25 mouse cellular contexts compared by ENCODE assay signal in genomic region chr12:17475146-17475545, GRCm38 (mm10).
DNase-seq lines count a peak whose midpoint lies in the region; ATAC-seq and TF ChIP-seq lines count a peak whose summit lies in the region.
"Had no signal": no experiment of that assay in that cellular context is flagged by ENCODE, and none has a peak within 500 bp of the region (broad histone marks: within the 10 kb centered on the region; RNA-seq: fewer than 3 reads in every experiment).

No protein-coding gene starts in this region.

- no peaks in the 10 kb centered on the region for H3K27me3 ChIP-seq in kidney, adult 2 months (replicated peaks; ENCODE audit: control insufficient read depth, insufficient read depth, low read length)
- no peaks in the 10 kb centered on the region for H3K27me3 ChIP-seq in kidney, embryonic 14.5 days (ENCODE audit: control insufficient read depth, insufficient read depth, low read length)
- no peaks in the 10 kb centered on the region for H3K27me3 ChIP-seq in hindbrain, embryonic 13.5 days
- H3K27me3 ChIP-seq: forebrain, embryonic 13.5 days; heart, embryonic 13.5 days; hindbrain, embryonic 15.5 days had no signal

- no peak overlapping the region for H3K4me2 ChIP-seq in kidney, embryonic 14.5 days (replicated peaks; ENCODE audit: low read depth, low read length)
- H3K4me2 ChIP-seq in hindbrain, embryonic 13.5 days, result no peak overlapping the region
- H3K4me2 ChIP-seq: forebrain, embryonic 13.5 days; heart, embryonic 13.5 days; hindbrain, embryonic 15.5 days had no signal

- H3K4me1 ChIP-seq in kidney, adult 2 months (ENCODE audit: control insufficient read depth, insufficient read depth, low read length), result peaks cover 11% of the 10 kb centered on the region; the same call in 1 of the 2 replicates
- H3K4me1 ChIP-seq in kidney, embryonic 14.5 days (ENCODE audit: control insufficient read depth, insufficient read depth, low read length), result no peaks in the 10 kb centered on the region
- H3K4me1 ChIP-seq in hindbrain, embryonic 13.5 days (replicated peaks), result no peaks in the 10 kb centered on the region
- H3K4me1 ChIP-seq: forebrain, embryonic 10.5 days; forebrain, embryonic 13.5 days; heart, embryonic 10.5 days; heart, embryonic 13.5 days; hindbrain, embryonic 15.5 days had no signal

- no peaks in the 10 kb centered on the region for H3K36me3 ChIP-seq in kidney, adult 2 months (ENCODE audit: control insufficient read depth, insufficient read depth, low read length)
- no peaks in the 10 kb centered on the region for H3K36me3 ChIP-seq in kidney, embryonic 14.5 days (ENCODE audit: control insufficient read depth, insufficient read depth, low read length)
- H3K36me3 ChIP-seq in hindbrain, embryonic 13.5 days, result no peaks in the 10 kb centered on the region
- H3K36me3 ChIP-seq: forebrain, embryonic 10.5 days; heart, embryonic 10.5 days; heart, embryonic 13.5 days; hindbrain, embryonic 15.5 days had no signal

- H3K4me3 ChIP-seq in kidney, adult 2 months (ENCODE audit: insufficient read depth, low read depth, low read length), result no peak overlapping the region
- H3K4me3 ChIP-seq in kidney, embryonic 14.5 days (ENCODE audit: low read length), result no peak overlapping the region
- H3K4me3 ChIP-seq in hindbrain, embryonic 13.5 days, result no peak overlapping the region
- H3K4me3 ChIP-seq: forebrain, embryonic 10.5 days; forebrain, embryonic 13.5 days; gastrocnemius, adult 2 months; heart, embryonic 10.5 days; heart, embryonic 13.5 days; hindbrain, embryonic 15.5 days had no signal

- no peak for ATAC-seq in kidney, embryonic 14.5 days (ENCODE audit: low FRiP score, low TSS enrichment)
- ATAC-seq in hindbrain, embryonic 13.5 days (ENCODE audit: low FRiP score), result no peak
- ATAC-seq: activated CD4-positive, CD25-positive, alpha-beta regulatory T cell, adult 4 months; forebrain, embryonic 13.5 days; forebrain, embryonic 16.5 days had no signal

- peak; percentile 77 for DNase-seq in heart, adult 11 months
- no peak for DNase-seq in heart, adult 8-10 months (ENCODE audit: low spot score)
- DNase-seq in kidney, adult 2 months, result peak; percentile 87
- DNase-seq in testis, postnatal 10 days (ENCODE audit: low spot score), result peak; percentile 37
- DNase-seq in testis, postnatal 14 days (ENCODE audit: low spot score), result no peak
- peak; percentile 58 to 77 for DNase-seq in kidney, postnatal 25 days
- DNase-seq: adrenal gland, adult 8-10 months; adrenal gland, postnatal 25 days; cerebellum, adult 18-20 months; cerebellum, adult 9-10 months; cerebellum, postnatal 14 days; gastrocnemius, adult 2 months; gastrocnemius, postnatal 14 days; heart, adult 18-20 months; heart, postnatal 14 days; heart, postnatal 4 days had no signal

- no peak overlapping the region for H3K9ac ChIP-seq in kidney, embryonic 14.5 days (ENCODE audit: low read depth, low read length)
- no peak overlapping the region for H3K9ac ChIP-seq in hindbrain, embryonic 13.5 days
- H3K9ac ChIP-seq: forebrain, embryonic 13.5 days; heart, embryonic 13.5 days; hindbrain, embryonic 15.5 days had no signal

- H3K27ac ChIP-seq in kidney, adult 2 months (ENCODE audit: insufficient read depth, low read depth, low read length), result peak overlapping the region; percentile 95
- H3K27ac ChIP-seq in kidney, embryonic 14.5 days (ENCODE audit: low read depth, low read length), result no peak overlapping the region
- H3K27ac ChIP-seq in hindbrain, embryonic 13.5 days, result no peak overlapping the region
- H3K27ac ChIP-seq: forebrain, embryonic 10.5 days; forebrain, embryonic 13.5 days; gastrocnemius, adult 2 months; heart, embryonic 10.5 days; heart, embryonic 13.5 days; hindbrain, embryonic 15.5 days had no signal

- no peaks in the 10 kb centered on the region for H3K9me3 ChIP-seq in kidney, embryonic 14.5 days (ENCODE audit: control insufficient read depth, low read length)
- H3K9me3 ChIP-seq in hindbrain, embryonic 13.5 days, result no peaks in the 10 kb centered on the region
- H3K9me3 ChIP-seq: forebrain, embryonic 10.5 days; forebrain, embryonic 13.5 days; heart, embryonic 10.5 days; heart, embryonic 13.5 days; hindbrain, embryonic 15.5 days had no signal

- no peak for TF ChIP-seq CTCF in kidney, adult 2 months (conservative IDR thresholded peaks at IDR 0.05; ENCODE audit: insufficient read depth, insufficient read length, low read depth, low read length)

- WGBS in kidney, adult 2 months, result 50% methylated on average over 4 of the region's 4 CpGs
- 89% methylated on average over 4 of the region's 4 CpGs for WGBS in kidney, embryonic 14.5 days
- 84% methylated on average over 4 of the region's 4 CpGs for WGBS in hindbrain, embryonic 13.5 days

- no peak for TF ChIP-seq POLR2A in kidney, adult 2 months (IDR thresholded peaks at IDR 0.05; ENCODE audit: low read depth, low read length)

Comparison
In these comparisons a context has a peak if more than half of its experiments do, and no peak if none do; other contexts are left out.
1. DNase-seq: peak in heart, adult 11 months (single experiment), kidney, adult 2 months (single experiment), testis, postnatal 10 days (single experiment) and kidney, postnatal 25 days (2 of 2); none in heart, adult 8-10 months (single experiment) and testis, postnatal 14 days (single experiment).